10 mouse cellular contexts compared by ENCODE assay signal in the genomic region with DNA sequence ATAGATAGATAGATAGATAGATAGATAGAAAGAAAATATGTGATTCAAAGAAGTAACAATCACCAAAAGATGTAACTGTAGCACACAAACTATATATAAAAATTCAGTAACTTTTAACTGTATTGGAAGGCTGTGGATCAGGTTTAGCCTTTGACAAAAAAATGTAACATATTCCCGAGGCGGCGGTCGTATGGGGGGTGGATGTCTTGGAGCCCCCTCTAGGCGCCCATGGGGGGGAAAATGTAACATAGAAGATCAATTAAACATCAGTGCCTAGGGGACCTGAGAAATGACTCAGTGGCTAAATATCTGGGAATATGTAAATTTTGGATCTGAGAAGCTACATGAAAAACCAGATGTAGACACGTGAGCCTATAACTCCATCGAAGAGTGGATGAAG.
DNase-seq lines count a peak whose midpoint lies in the region; ATAC-seq and TF ChIP-seq lines count a peak whose summit lies in the region.
"Had no signal": no experiment of that assay in that cellular context is flagged by ENCODE, and none has a peak within 500 bp of the region (broad histone marks: within the 10 kb centered on the region; RNA-seq: fewer than 3 reads in every experiment).

No protein-coding gene starts in this region.

- H3K9me3 ChIP-seq in forebrain, embryonic 11.5 days (ENCODE audit: control insufficient read depth, low read length) = no peaks in the 10 kb centered on the region
- H3K9me3 ChIP-seq in forebrain, embryonic 16.5 days (ENCODE audit: control insufficient read depth, low read length) = no peaks in the 10 kb centered on the region
- no peaks in the 10 kb centered on the region for H3K9me3 ChIP-seq in lung, embryonic 14.5 days (ENCODE audit: low read depth, low read length)
- no peaks in the 10 kb centered on the region for H3K9me3 ChIP-seq in embryonic facial prominence, embryonic 11.5 days (replicated peaks; ENCODE audit: control insufficient read depth, low read length)
- H3K9me3 ChIP-seq: midbrain, embryonic 13.5 days had no signal

- no peak for ATAC-seq in forebrain, embryonic 11.5 days (replicated peaks; ENCODE audit: low FRiP score)
- ATAC-seq in forebrain, embryonic 16.5 days = no peak
- ATAC-seq in lung, embryonic 14.5 days (ENCODE audit: insufficient read depth) = no peak
- no peak for ATAC-seq in embryonic facial prominence, embryonic 11.5 days (replicated peaks; ENCODE audit: insufficient number of reproducible peaks, low FRiP score, low TSS enrichment, low read depth)
- ATAC-seq: midbrain, embryonic 13.5 days had no signal

- no peak overlapping the region for H3K9ac ChIP-seq in forebrain, embryonic 11.5 days (ENCODE audit: low read length)
- H3K9ac ChIP-seq in forebrain, embryonic 16.5 days (replicated peaks; ENCODE audit: low read depth, low read length) = no peak overlapping the region
- H3K9ac ChIP-seq in lung, embryonic 14.5 days = no peak overlapping the region
- H3K9ac ChIP-seq in embryonic facial prominence, embryonic 11.5 days (replicated peaks; ENCODE audit: low read length) = no peak overlapping the region
- H3K9ac ChIP-seq: midbrain, embryonic 13.5 days had no signal

- H3K36me3 ChIP-seq in forebrain, embryonic 11.5 days (ENCODE audit: control insufficient read depth, insufficient read depth, low read length) = no peaks in the 10 kb centered on the region
- no peaks in the 10 kb centered on the region for H3K36me3 ChIP-seq in forebrain, embryonic 16.5 days (ENCODE audit: control insufficient read depth, insufficient read depth)
- no peaks in the 10 kb centered on the region for H3K36me3 ChIP-seq in lung, embryonic 14.5 days (ENCODE audit: insufficient read depth)
- H3K36me3 ChIP-seq in embryonic facial prominence, embryonic 11.5 days (replicated peaks; ENCODE audit: control insufficient read depth, insufficient read depth, low read depth, low read length) = no peaks in the 10 kb centered on the region
- H3K36me3 ChIP-seq: midbrain, embryonic 13.5 days had no signal

- peak; percentile 79 for DNase-seq in forebrain, embryonic 11.5 days (ENCODE audit: low spot score)
- peak; percentile 53 for DNase-seq in lung, embryonic 14.5 days
- DNase-seq in lung, adult 18-20 months = no peak
- peak; percentile 26 for DNase-seq in Muller cell, postnatal 12 days (ENCODE audit: inconsistent ontology term)
- peak; percentile 81 for DNase-seq in embryonic facial prominence, embryonic 11.5 days (ENCODE audit: low spot score)
- no peak for DNase-seq in urinary bladder, postnatal 14 days (ENCODE audit: low spot score)
- no peak for DNase-seq in ovary, adult 18-20 months (ENCODE audit: low spot score)

- H3K27ac ChIP-seq in forebrain, embryonic 11.5 days (ENCODE audit: low read depth, low read length) = no peak overlapping the region
- H3K27ac ChIP-seq in forebrain, embryonic 16.5 days (ENCODE audit: low read length) = no peak overlapping the region
- no peak overlapping the region for H3K27ac ChIP-seq in lung, embryonic 14.5 days (ENCODE audit: low read depth)
- no peak overlapping the region for H3K27ac ChIP-seq in embryonic facial prominence, embryonic 11.5 days (replicated peaks; ENCODE audit: low read depth, low read length)
- H3K27ac ChIP-seq: left cerebral cortex, adult 2 months; midbrain, embryonic 13.5 days had no signal

- no peak for TF ChIP-seq CTCF in lung, embryonic 14.5 days (IDR thresholded peaks at IDR 0.05; ENCODE audit: low read depth)

- no peaks in the 10 kb centered on the region for H3K4me1 ChIP-seq in forebrain, embryonic 11.5 days (replicated peaks; ENCODE audit: control insufficient read depth, insufficient read depth, low read length)
- H3K4me1 ChIP-seq in forebrain, embryonic 16.5 days (replicated peaks; ENCODE audit: control insufficient read depth, insufficient read depth, low read length) = no peaks in the 10 kb centered on the region
- H3K4me1 ChIP-seq in lung, embryonic 14.5 days (ENCODE audit: insufficient read depth) = no peaks in the 10 kb centered on the region
- H3K4me1 ChIP-seq in embryonic facial prominence, embryonic 11.5 days (ENCODE audit: control insufficient read depth, insufficient read depth, low read length) = no peaks in the 10 kb centered on the region
- H3K4me1 ChIP-seq: midbrain, embryonic 13.5 days had no signal

- H3K27me3 ChIP-seq in forebrain, embryonic 11.5 days (ENCODE audit: control insufficient read depth, insufficient read depth, low read length) = no peaks in the 10 kb centered on the region
- no peaks in the 10 kb centered on the region for H3K27me3 ChIP-seq in forebrain, embryonic 16.5 days (replicated peaks; ENCODE audit: control insufficient read depth, insufficient read depth, low read length)
- H3K27me3 ChIP-seq in lung, embryonic 14.5 days (ENCODE audit: insufficient read depth, low read length) = no peaks in the 10 kb centered on the region
- H3K27me3 ChIP-seq in embryonic facial prominence, embryonic 11.5 days (ENCODE audit: control insufficient read depth, insufficient read depth, low read length) = no peaks in the 10 kb centered on the region
- H3K27me3 ChIP-seq: midbrain, embryonic 13.5 days had no signal

- no peak overlapping the region for H3K4me2 ChIP-seq in forebrain, embryonic 11.5 days (ENCODE audit: low read depth, low read length, severe bottlenecking)
- H3K4me2 ChIP-seq in forebrain, embryonic 16.5 days (ENCODE audit: low read length) = no peak overlapping the region
- no peak overlapping the region for H3K4me2 ChIP-seq in lung, embryonic 14.5 days
- H3K4me2 ChIP-seq in embryonic facial prominence, embryonic 11.5 days (ENCODE audit: low read depth, low read length) = no peak overlapping the region
- H3K4me2 ChIP-seq: midbrain, embryonic 13.5 days had no signal

- H3K4me3 ChIP-seq in forebrain, embryonic 11.5 days (ENCODE audit: low read depth, low read length) = no peak overlapping the region
- no peak overlapping the region for H3K4me3 ChIP-seq in forebrain, embryonic 16.5 days (replicated peaks; ENCODE audit: low read length)
- H3K4me3 ChIP-seq in lung, embryonic 14.5 days (ENCODE audit: low read depth, low read length) = no peak overlapping the region
- H3K4me3 ChIP-seq in embryonic facial prominence, embryonic 11.5 days (ENCODE audit: low read depth, low read length) = no peak overlapping the region
- H3K4me3 ChIP-seq: left cerebral cortex, adult 2 months; midbrain, embryonic 13.5 days had no signal

- 85% methylated on average over 7 of the region's 7 CpGs for WGBS in forebrain, embryonic 11.5 days
- WGBS in forebrain, embryonic 16.5 days = 80% methylated on average over 7 of the region's 7 CpGs
- 79% methylated on average over 7 of the region's 7 CpGs for WGBS in lung, embryonic 14.5 days
- 81% methylated on average over 7 of the region's 7 CpGs for WGBS in embryonic facial prominence, embryonic 11.5 days

Comparison
In these comparisons a context has a peak if more than half of its experiments do, and no peak if none do; other contexts are left out.
1. DNase-seq: peak in forebrain, embryonic 11.5 days (single experiment), lung, embryonic 14.5 days (single experiment), Muller cell, postnatal 12 days (single experiment) and embryonic facial prominence, embryonic 11.5 days (single experiment); none in lung, adult 18-20 months (0 of 2), urinary bladder, postnatal 14 days (single experiment) and ovary, adult 18-20 months (single experiment).